Mouse (Mus musculus) MEL (cell line): ENCODE measurements around the gene Itga9.

Source experiments
- POLR2A ChIP-seq, 2 experiments: IDR thresholded peaks; 2 replicates each; pipeline ENCODE4 v1.6.1; 2011 to 2012; ENCODE audit warnings: low read length in 2 of 2, mild to moderate bottlenecking in 2 of 2, control low read depth in 1 of 2, improper control_type of control experiment in 1 of 2, low read depth in 1 of 2, moderate library complexity in 1 of 2; ENCODE audit not compliant: control insufficient read depth in 1 of 2, insufficient read depth in 1 of 2, poor library complexity in 1 of 2
- TBP ChIP-seq: IDR thresholded peaks from 2 replicates; pipeline ENCODE4 v1.8.0; 2011; ENCODE audit warnings: low read depth, low read length, improper control_type of control experiment
- ZMIZ1 ChIP-seq: IDR thresholded peaks from 2 replicates; pipeline ENCODE4 v1.6.1; 2012; ENCODE audit warnings: low read depth, mild to moderate bottlenecking, inconsistent platforms, low read length, improper control_type of control experiment, moderate library complexity

- no peak for TF ChIP-seq POLR2A (IDR thresholded peaks at IDR 0.05; ENCODE audit: control insufficient read depth in 1 of 2, insufficient read depth in 1 of 2, low read depth in 1 of 2, low read length in 2 of 2, poor library complexity in 1 of 2)
- TF ChIP-seq ZMIZ1, result no peak
- TF ChIP-seq TBP, result no peak
Observed at GRCm38 (mm10) chr9:118856665-118857064, 250.2 kb downstream of the Itga9 start.
